Mouse (Mus musculus) large intestine, adult 2 months (tissue): ENCODE results near the gene Apex1. TPM values are rescaled to one million over a fixed set of nuclear protein-coding genes. Genes with fewer than 3 reads are reported as not detected.
"Not testable (repeated sequence)": the region's sequence is repeated elsewhere in the genome, so short reads cannot be mapped to it uniquely, and the experiment has no call there.

Experiments
- DNase-seq: peaks from one replicate; pipeline ENCODE4 v3.0.0-alpha.2; 2012; ENCODE audit warnings: low read depth, low spot score
- WGBS: fragments of 180-500 bp; shearing (Covaris S2); methylation state at CpG from one replicate; pipeline ENCODE4 v1.1.7; 2018; 5-methylcytosine and 5-hydroxymethylcytosine counted together
- polyA plus RNA-seq: library from polyadenylated mRNA; depleted of rRNA; stranded (reverse); fragments of >200 nt; gene quantifications from 2 replicates; pipeline ENCODE4 v1.2.3, GENCODE M21; 2012

Gene Apex1
- polyA plus RNA-seq, 1 experiment = 49.2 TPM

DNA sequence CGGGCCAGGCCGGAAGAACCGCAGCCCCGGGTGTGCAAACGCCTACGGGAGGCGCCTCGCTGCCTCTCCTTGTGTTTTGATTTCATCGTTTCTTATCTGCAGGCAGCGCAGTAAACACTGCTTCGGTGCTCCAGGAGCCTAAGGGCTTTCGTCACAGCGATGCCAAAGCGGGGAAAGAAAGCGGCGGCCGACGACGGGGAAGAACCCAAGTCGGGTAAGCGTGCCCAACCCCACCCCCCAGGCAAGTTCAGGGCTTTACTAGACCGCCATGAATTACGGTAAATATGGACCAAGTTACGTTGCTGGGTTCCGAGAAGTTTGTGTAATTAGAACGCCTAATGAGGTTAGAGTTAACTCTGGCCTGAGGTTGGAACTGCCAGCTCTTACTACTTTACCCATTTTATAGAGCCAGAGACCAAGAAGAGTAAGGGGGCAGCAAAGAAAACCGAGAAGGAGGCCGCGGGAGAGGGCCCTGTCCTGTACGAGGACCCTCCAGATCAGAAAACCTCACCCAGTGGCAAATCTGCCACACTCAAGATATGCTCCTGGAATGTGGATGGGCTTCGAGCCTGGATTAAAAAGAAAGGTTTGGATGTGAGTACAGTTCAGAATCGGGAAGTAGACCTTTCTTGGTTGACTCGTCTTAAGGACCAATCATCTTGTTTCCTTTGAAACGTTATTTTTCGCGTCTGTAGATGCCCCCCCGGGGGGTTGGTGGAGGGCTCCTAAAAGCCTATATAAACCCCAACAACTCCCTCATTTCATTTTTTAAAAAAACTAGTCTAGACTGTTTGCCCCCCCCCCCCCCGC, 548 bp downstream of the Apex1 start:
- 1% methylated on average over 38 of the region's 38 CpGs for WGBS

DNA sequence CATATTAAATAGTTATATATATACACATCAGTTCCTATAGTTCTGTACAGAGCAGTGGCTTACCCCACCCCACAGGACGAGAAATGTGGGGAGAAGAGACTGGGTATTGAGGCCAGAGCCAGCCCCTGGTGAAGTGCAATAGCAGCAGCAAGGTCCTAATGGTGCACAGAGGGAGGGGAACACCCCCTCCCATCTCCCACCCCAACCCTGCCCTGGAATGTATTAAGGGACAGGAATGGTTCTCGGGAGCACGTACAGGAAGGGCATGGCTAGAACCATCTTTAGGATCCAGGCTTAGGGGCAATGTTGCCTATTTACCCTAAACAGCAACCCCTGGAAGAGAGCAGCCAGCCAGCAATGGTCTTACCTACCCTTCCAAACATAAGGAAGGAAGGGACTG, 2.6 kb downstream of the Apex1 start:
- 70% methylated on average over 3 of the region's 3 CpGs for WGBS
- DNase-seq = no peak

More for the DNA sequence above, 548 bp downstream of the Apex1 start:
- no peak for DNase-seq

DNA sequence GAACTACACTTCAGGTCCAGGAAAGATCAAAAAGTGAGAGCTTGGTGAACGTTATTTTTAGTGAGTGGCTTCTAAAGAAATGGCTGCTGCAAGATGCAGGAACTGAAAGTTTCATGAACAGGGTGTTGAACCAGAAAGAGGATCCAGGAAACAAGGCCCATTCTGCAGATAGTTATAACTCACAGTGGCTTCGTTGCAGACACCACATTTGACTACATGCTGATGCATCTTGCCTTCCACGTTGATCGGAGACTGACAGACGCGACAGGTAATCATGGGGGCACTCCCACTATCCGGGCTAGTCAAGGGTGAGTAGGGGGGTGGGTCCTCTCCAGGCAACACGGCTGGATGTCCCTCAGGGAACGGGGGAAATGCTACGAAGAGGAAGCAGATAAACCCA, 5.2 kb downstream of the Apex1 start:
- WGBS = 2% methylated on average over 10 of the region's 10 CpGs
- no peak for DNase-seq

DNA sequence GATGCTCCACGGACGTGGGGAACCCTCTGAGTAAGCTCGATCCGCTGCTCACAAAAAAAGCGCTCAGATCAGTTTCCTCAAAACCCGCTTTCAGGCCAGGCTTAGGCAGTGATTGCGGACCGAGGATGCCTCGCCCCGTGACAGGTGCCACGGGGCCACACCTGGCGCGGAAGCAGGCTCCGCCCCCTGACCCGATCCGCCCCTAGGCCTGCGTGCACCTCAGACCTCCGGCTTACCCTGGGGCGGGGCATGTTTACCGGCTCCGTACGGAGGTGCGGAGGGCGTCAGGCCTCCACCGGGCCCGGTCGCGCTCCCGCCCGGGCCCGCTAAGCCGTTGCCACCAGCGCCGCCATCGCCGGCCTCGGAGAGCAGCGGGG, 5.6 kb downstream of the Apex1 start:
- DNase-seq = no peak
- WGBS = under 1% methylated on average over 38 of the region's 38 CpGs

DNA sequence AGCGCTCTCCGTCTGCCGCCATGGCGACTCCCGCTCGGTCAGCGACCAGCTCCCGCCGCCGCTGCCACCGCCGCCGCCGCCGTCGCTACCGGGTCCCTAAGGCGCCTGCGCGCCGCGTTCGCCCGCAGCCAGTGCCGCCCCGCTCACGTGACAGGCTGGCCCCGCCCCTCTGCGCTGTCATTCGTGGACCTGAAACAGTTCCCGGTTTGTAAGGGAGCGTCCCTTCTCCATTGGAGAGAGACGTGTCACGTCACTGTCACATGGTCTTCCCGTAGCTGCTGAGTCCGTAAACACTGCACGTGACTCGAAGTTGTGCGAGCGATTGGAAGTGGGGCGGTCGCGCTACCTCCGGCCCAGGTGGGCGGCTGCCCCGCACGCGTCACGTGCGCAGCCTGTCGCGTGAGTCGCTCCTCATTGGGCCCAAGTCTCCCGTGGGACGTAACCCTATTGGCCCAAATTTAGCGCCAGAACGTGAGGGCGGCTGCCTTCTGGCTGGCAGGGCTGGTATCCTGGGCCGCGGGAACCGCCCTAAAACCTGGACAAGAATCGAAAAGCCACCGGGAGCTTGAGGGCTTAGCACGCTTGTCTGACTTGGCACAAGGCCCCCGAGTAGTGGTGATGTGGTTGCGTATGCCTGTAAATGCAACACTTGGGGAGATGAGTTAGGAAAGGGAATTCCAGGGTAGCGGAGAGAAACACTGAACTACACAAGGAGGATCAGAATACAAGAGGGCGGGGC, 6.2 kb downstream of the Apex1 start, which contains the start of the genes Pip4p1 and Pnp:
Gene Pip4p1 (minus strand): TSS at position 103 of the 739 bp plus-strand sequence.
Gene Pnp (plus strand): TSS at position 329 of the 739 bp plus-strand sequence.
- DNase-seq = peak; percentile 94
- WGBS = under 1% methylated on average over 66 of the region's 68 CpGs

DNA sequence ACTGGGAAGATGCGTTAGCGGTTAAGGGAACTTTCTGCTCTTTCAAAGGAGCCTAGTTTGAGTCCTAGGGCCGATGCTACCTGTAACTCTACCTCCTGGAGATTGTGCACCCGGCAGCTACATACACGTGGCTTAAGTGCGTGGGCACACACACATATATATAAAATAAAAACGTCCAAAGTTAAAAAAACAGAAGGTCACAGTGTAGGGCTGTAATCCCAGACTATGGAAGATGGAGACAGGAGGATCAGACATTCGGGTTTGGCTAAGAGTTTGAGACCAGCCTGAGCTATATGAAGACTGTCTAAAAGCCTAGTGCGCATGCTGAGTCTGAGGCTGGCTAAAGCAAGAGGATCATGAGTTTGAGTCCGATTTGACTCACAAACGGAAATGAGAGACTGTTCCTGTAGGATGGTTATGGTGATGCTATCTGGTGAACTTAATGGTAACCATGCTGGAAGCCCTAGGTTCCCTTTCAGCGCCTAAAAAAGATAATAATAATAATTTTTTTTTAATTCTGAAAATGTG, 6.8 kb downstream of the Apex1 start:
- DNase-seq = no peak
- WGBS = 10% methylated on average over 12 of the region's 12 CpGs

DNA sequence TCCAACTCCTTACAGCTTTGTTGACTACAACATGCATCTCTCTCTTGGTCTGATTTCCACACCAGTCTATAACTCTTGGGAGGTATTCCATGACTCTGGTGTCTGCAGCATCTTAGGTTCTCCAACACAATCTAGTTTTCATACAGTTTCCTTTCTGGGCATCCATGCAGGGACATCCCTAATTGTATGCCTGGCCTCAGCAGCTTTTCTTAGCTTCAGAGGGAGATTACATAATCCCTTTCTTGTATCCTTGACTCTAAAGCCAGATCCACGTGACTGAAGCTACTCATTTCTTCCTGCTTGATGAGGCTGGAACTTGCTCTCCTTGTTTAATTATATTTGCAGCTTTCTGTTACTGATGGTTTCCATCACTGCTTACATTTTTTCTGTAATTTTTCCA, 11.9 kb downstream of the Apex1 start:
- no peak for DNase-seq
- WGBS = 32% methylated on average over 1 of the region's 1 CpGs

DNA sequence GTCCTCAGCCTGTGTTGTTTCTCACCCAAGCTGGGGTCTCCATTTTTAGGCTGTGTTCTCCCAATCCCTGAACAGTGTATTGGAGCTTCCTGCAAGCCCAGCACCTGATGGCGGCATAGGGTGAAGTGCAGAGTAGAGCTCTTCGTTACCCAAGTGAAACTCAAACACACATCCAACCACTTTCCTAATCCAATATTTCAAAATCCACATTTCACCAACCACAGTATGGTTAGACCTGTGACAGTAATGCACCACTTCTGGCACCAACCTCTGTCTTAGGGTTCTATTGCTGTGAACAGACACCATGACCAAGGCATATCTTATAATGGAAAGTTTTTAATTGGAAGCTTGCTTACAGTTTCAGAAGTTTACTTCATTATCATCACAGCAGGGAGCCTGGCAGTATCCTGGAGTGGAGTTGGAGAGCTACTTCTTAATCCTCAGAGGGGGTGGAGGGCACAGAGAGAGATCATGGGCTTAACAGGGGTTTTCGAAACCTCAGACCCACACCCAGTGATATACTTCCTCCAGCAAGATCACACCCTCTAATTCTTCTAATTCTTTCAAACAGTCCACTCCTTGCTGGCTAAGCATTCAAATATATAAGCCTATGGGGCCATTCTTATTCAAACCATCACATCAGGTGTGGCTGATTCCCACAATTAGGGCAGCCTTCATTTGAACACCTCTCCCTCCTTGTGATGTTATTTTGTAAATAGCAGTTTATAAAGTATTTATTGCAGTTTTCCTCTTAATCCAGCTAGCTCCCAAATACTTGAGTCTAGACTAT, 13.5 kb downstream of the Apex1 start:
- 89% methylated on average over 3 of the region's 3 CpGs for WGBS
- DNase-seq = no peak

DNA sequence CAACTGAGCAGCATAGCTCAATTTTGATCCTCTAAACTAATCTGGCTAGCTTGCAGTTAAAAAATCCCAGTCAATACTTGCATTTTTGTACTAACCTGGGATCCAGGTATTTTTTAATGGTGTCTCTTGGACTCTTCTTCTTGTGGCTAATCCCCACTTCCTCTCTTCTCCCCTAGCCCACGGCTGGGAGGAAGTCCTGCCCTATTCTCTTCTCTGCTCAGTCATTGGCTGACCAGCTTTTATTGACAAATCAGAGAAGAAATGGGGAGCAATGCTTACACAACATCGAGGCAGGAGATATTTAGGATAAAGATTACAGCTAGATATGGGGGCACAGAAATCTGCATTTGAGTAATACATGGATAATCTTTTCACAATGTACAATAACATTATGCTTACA, 14.2 kb downstream of the Apex1 start:
- DNase-seq = no peak
- 31% methylated on average over 2 of the region's 2 CpGs for WGBS

DNA sequence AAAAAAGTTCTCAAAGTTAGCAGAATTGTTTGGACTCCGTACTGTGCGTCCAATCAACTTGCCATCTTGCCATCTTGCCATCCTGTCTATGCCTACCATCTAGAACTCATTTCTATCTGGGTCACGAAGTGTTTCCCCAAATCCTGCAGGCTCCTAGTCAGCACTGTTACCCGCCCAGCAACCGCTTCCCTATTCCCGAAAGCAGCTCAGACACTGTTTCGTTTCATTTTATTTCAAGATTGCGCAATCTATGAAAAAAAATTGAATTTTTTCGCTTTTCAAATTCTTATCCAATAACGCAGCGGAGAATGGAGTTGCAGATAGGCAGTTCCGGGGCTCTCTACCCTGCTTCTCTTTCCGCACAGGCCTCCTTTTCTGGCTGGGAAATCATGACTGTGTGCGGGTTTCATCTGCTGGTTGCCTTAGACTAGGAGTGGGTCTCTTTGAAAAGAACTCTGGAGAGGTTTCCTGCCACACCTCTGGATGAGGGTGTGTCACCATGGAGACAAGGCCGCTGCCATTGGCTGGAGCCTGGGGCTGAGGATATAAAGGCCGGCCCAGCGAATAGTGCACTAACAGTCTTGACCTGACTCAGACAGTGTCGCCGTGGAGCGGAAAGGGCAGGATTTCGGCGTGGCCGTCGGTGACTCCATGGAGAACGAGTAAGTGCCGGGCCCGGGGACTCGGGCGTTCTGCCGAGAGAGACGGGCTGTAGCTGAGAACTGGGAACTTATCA, 19.3 kb downstream of the Apex1 start, which contains the start of gene Gm49342:
Gene Gm49342 (plus strand): TSS at position 586 of the 736 bp plus-strand sequence.
- 5% methylated on average over 31 of the region's 31 CpGs for WGBS
- peak; percentile 90 for DNase-seq

DNA sequence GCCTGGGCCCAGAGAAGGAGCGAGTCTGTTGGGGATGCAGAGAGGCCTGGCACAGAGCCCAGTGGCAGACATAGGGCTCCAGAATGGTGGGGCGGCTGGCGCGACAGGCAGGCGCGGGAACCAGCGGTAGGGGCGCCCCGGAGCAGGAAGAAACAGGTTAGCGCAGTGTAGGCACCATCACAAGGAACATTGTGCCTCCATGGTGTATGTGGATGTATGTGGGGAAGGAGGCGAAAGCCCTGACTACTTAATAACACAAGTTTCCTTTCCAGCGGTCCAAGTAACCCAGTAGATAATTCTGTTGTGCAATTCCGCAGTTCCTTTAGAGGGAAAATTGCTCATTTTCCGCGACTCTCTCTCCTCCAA, 19.9 kb downstream of the Apex1 start:
- DNase-seq = not testable (repeated sequence)
- 0% methylated on average over 14 of the region's 15 CpGs for WGBS

DNA sequence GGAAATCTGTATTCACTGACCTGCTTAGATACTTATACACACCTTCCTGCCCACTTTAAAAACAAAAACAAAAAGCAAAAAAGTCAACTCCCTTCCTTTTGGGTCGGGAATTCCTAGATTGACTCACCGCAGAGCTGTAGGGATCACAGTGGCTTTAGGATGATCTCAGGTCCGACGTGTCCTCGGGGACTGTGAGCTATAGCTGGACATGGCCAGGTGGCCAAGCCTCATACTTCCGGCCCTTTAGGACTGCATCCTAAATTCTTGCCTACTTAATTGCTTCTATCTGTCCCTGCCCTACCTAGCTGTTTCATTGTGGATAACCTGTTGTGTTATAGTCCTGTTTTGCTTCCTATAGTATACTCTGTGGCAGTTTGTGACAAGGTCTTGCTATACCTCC, 20.3 kb downstream of the Apex1 start:
- not testable (repeated sequence) for DNase-seq
- WGBS = 1% methylated on average over 6 of the region's 6 CpGs

DNA sequence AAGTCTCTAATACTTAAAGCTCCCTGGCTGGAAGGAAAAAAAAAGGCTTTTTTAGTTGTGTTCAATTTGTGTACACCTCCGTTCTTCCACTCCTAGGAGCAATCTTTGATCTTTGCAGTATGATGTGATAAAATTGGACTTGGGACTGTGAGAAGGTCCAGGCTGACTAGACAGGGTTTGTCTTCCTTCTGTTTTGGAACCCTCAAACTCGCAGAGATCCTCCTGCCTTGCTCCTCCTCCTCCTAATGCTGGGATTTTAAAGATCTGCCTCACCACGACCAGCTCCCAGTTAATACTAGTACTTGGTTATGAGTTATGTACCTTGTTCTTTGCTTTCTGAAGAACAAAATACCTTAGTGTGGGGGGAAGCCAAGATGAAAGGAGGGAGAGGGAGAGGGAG, 20.8 kb downstream of the Apex1 start:
- not testable (repeated sequence) for DNase-seq
- WGBS = 6% methylated on average over 3 of the region's 3 CpGs

DNA sequence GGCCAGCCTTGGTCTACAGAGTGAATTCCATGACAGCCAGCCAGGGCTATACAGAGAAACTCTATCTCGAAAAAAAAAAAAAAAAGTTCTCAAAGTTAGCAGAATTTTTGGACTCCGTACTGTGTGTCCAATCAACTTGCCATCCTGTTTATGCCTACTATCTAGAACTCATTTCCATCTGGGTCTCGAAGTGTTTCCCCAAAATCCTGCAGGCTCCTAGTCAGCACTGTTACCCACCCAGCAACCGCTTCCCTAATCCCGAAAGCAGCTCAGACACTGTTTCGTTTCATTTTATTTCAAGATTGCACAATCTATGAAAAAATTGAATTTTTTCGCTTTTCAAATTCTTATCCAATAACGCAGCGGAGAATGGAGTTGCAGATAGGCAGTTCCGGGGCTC, 30.7 kb downstream of the Apex1 start:
- DNase-seq = no peak

DNA sequence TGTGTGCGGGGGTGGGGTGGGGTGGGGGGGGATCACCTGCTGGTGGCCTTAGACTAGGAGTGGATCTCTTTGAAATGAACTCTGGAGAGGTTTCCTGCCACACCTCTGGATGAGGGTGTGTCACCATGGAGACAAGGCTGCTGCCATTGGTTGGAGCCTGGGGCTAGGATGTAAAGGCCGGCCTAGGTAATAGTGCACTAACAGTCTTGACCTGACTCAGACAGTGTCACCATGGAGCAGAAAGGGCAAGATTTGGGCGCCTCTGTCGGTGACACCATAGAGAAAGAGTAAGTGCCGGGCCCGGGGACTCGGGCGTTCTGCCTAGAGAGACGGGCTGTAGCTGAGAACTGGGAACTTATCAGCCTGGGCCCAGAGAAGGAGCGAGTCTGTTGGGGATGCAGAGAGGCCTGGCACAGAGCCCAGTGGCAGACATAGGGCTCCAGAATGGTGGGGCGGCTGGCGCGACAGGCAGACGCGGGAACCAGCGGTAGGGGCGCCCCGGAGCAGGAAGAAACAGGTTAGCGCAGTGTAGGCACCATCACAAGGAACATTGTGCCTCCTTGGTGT, 31.3 kb downstream of the Apex1 start, which contains the start of gene Pnp2:
Gene Pnp2 (plus strand): TSS at position 51 of the 567 bp plus-strand sequence.
- not testable (repeated sequence) for DNase-seq
- WGBS = 10% methylated on average over 19 of the region's 19 CpGs

More for the DNA sequence above, 30.7 kb downstream of the Apex1 start:
- WGBS = 62% methylated on average over 10 of the region's 10 CpGs

DNA sequence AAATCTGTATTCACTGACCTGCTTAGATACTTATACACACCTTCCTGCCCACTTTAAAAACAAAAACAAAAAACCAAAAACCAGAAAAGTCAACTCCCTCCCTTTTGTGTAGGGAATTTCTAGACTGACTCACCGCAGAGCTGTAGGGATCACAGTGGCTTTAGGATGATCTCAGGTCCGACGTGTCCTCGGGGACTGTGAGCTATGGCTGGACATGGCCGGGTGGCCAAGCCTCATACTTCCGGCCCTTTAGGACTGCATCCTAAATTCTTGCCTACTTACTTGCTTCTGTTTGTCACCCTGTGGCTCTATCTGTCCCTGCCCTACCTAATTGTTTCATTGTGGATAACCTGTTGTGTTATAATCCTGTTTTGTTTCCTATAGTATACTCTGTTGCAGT, 32.0 kb downstream of the Apex1 start:
- WGBS = 43% methylated on average over 6 of the region's 6 CpGs
- not testable (repeated sequence) for DNase-seq

DNA sequence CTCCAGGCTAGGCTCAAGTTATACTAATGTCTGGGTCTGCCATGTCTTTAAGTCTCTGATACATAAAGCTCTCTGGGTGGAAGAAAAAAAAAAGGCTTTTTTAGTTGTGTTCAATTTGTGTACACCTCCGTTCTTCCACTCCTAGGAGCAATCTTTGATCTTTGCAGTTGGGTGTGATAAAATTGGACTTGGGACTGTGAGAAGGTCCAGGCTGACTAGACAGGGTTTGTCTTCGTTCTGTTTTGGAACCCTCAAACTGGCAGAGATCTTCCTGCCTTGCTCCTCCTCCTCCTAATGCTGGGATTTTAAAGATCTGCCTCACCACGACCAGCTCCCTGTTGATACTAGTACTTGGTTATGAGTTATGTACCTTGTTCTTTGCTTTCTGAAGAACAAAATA, 32.4 kb downstream of the Apex1 start:
- WGBS = 29% methylated on average over 3 of the region's 3 CpGs
- DNase-seq = not testable (repeated sequence)

DNA sequence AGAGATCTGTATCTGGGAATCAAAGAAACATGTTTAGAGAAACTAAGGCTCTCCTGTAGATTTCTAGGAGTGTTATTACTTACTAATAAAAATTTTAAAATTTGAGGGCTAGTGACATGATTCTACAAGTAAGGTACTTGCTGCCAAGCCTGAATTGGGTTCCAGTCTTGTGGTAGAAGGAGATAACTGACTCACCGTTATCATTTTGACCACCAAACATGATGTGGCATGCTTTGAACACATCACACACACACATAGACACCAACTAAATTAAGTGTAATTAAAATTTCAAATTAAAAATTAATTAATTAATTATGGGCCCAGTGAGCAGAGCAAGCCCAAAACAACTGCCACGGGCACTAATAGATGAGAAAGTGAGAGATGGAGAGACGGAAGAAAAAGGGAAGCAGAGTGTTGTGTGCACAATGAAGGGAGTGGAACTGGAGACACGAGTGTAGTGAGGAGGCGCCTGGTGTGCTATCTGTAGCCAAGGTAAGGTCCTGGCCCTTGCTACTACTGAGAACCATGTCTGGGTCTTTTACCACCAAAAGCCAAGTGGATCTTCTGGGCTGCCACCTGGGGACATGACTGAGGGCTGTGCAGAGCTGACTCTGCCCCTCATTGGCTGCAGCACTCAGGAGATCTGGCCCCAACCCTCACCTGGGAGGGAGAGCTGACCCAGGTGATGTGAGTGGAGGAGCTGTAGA, 33.7 kb downstream of the Apex1 start:
- DNase-seq = not testable (repeated sequence)
- WGBS = 86% methylated on average over 5 of the region's 5 CpGs
